Mouse (Mus musculus) gastrocnemius, postnatal 4 days (tissue): Measurements from ENCODE around the gene Tpcn1. TPM values are rescaled to one million over a fixed set of nuclear protein-coding genes. Genes with fewer than 3 reads are reported as not detected.

Experiments used
- DNase-seq, 2 experiments: peaks; one replicate each; pipeline ENCODE4 v3.0.0; 2021 to 2022; ENCODE audit warnings: low spot score in 2 of 2, mixed read lengths in 2 of 2
- total RNA-seq, 2 experiments: library from RNA; stranded (reverse); gene quantifications; 2 replicates each; pipeline ENCODE4 v1.2.3; 2021

The Tpcn1 gene
- total RNA-seq, 2 experiments from 2014 or later, result 77.7 to 81.3 TPM

- no peak for DNase-seq
Measured at GRCm38 (mm10) chr5:120490679-120491192, 97.7 kb downstream of the Tpcn1 start.

- no peak for DNase-seq
Measured at GRCm38 (mm10) chr5:120487844-120488243, 100.6 kb downstream of the Tpcn1 start.

Other genes starting within 250 kb of the Tpcn1 start
- not detected for gene Lhx5, start 157.0 kb downstream of the Tpcn1 start, total RNA-seq
- gene Sdsl, start 115.9 kb downstream of the Tpcn1 start, total RNA-seq, result under 1 TPM; 0.32 to 0.73 TPM
- not detected for gene Sds, start 112.1 kb downstream of the Tpcn1 start, total RNA-seq
- gene Plbd2, start 85.0 kb downstream of the Tpcn1 start, total RNA-seq, result 10 to 100 TPM; 43.7 to 49.7 TPM
- 10 to 100 TPM; 22.7 to 30.9 TPM for gene Slc8b1, start 77.5 kb downstream of the Tpcn1 start, total RNA-seq
- gene Iqcd, start 343 bp upstream of the Tpcn1 start, total RNA-seq, result under 1 TPM; 0.16 to 0.37 TPM
- gene Rita1, start 23.9 kb upstream of the Tpcn1 start, total RNA-seq, result 1 to 10 TPM; 6.1 to 7.2 TPM
- gene Ddx54, start 24.1 kb upstream of the Tpcn1 start, total RNA-seq, result 10 to 100 TPM; 28.5 to 29.5 TPM
- not detected for gene Cfap73, start 45.6 kb upstream of the Tpcn1 start, total RNA-seq
- not detected for gene Rasal1, start 60.1 kb upstream of the Tpcn1 start, total RNA-seq
- 1 to 10 TPM in 1 of 2 experiments, under 1 TPM in 1; 0.98 to 1.9 TPM for gene Dtx1, start 123.3 kb upstream of the Tpcn1 start, total RNA-seq
- gene Oas2, start 161.2 kb upstream of the Tpcn1 start, total RNA-seq, result under 1 TPM; 0.23 to 0.25 TPM
- gene Oas3, start 189.0 kb upstream of the Tpcn1 start, total RNA-seq, result not detected
- gene Oas1e, start 206.9 kb upstream of the Tpcn1 start, total RNA-seq, result not detected
- gene Oas1c, start 223.8 kb upstream of the Tpcn1 start, total RNA-seq, result under 1 TPM; 0.23 to 0.42 TPM